Mouse (Mus musculus): ENCODE data around the gene Pon2.

DNA sequence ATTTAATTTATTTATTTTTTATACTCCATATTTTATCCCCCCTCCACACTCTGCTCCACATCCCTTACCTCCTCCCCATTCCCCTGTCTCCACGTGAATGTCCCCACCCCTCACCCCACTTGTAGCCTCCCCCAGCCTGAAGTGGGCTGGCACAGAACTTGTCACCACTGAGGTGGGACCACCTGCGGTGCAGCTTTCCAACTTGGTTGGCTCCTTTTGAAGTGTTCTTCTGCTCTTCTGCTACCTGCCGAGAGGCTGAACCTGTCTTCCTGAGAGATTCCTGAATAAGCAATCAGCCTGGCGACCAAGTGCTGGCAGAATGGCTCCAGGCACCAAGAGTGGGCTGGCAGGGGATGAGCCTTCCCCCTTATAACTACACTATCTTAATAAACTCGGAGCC is 35.8 kb upstream of the Pon2 start:
- no peak for TF ChIP-seq CTCF (IDR thresholded peaks at IDR 0.05; ENCODE audit: low read depth)
- TF ChIP-seq EP300 (IDR thresholded peaks at IDR 0.05; ENCODE audit: low read depth), result no peak
